In genomic region chr5:21261202-21261844, GRCm38 (mm10) we compare ENCODE assay signal across 14 mouse cellular contexts.
DNase-seq lines count a peak whose midpoint lies in the region; ATAC-seq and TF ChIP-seq lines count a peak whose summit lies in the region.
"Had no signal": no experiment of that assay in that cellular context is flagged by ENCODE, and none has a peak within 500 bp of the region (broad histone marks: within the 10 kb centered on the region; RNA-seq: fewer than 3 reads in every experiment).

No protein-coding gene starts in this region.

- TF ChIP-seq CTCF in intestine, postnatal 0 days (IDR thresholded peaks at IDR 0.05; ENCODE audit: low read depth), result no peak

- peaks cover 6% of the 10 kb centered on the region for H3K4me1 ChIP-seq in midbrain, embryonic 15.5 days
- no peaks in the 10 kb centered on the region for H3K4me1 ChIP-seq in intestine, postnatal 0 days (replicated peaks; ENCODE audit: control insufficient read depth, insufficient read depth, low read length)

- H3K27ac ChIP-seq in midbrain, embryonic 15.5 days, result peak overlapping the region; percentile 62
- no peak overlapping the region for H3K27ac ChIP-seq in intestine, postnatal 0 days (ENCODE audit: low read depth, low read length)
- H3K27ac ChIP-seq: intestine, embryonic 15.5 days; stomach, postnatal 0 days had no signal

- no peaks in the 10 kb centered on the region for H3K36me3 ChIP-seq in midbrain, embryonic 15.5 days (replicated peaks)
- H3K36me3 ChIP-seq in intestine, postnatal 0 days (ENCODE audit: control insufficient read depth, insufficient read depth), result no peaks in the 10 kb centered on the region
- H3K36me3 ChIP-seq: intestine, embryonic 15.5 days had no signal

- WGBS in midbrain, embryonic 15.5 days, result 32% methylated on average over 6 of the region's 6 CpGs
- WGBS in intestine, postnatal 0 days, result 46% methylated on average over 6 of the region's 6 CpGs

- DNase-seq in cerebellum, postnatal 10 days, result peak; percentile 28 to 34
- DNase-seq in cerebellum, adult 8-10 months, result no peak
- DNase-seq in layer of hippocampus, adult 18-20 months (ENCODE audit: low spot score in 2 of 2), result peak; percentile 13 to 54
- no peak for DNase-seq in layer of hippocampus, adult 9-10 months (ENCODE audit: low spot score)
- DNase-seq in forelimb bud, embryonic 11.5 days (ENCODE audit: low read depth, low spot score), result peak; percentile 44
- DNase-seq: cerebellum, adult 9-10 months; gastrocnemius, postnatal 36 days; lung, embryonic 14.5 days; right cerebral cortex, postnatal 4 days had no signal

- H3K27me3 ChIP-seq in midbrain, embryonic 15.5 days (replicated peaks), result no peaks in the 10 kb centered on the region
- H3K27me3 ChIP-seq in intestine, postnatal 0 days (replicated peaks; ENCODE audit: control insufficient read depth, insufficient read depth, low read length), result no peaks in the 10 kb centered on the region
- H3K27me3 ChIP-seq: intestine, embryonic 15.5 days had no signal

- ATAC-seq in midbrain, embryonic 15.5 days (replicated peaks), result peak; percentile 34; the same call in 1 of the 2 replicates
- ATAC-seq in intestine, postnatal 0 days, result no peak
- no peak for ATAC-seq in cerebellum, adult (ENCODE audit: insufficient number of reproducible peaks, low FRiP score, low TSS enrichment)
- ATAC-seq: intestine, embryonic 15.5 days had no signal

- H3K4me2 ChIP-seq in midbrain, embryonic 15.5 days, result no peak overlapping the region
- no peak overlapping the region for H3K4me2 ChIP-seq in intestine, postnatal 0 days (replicated peaks; ENCODE audit: low read depth)
- H3K4me2 ChIP-seq: intestine, embryonic 15.5 days; lung, embryonic 14.5 days had no signal

- no peak overlapping the region for H3K9ac ChIP-seq in midbrain, embryonic 15.5 days
- no peak overlapping the region for H3K9ac ChIP-seq in intestine, postnatal 0 days (ENCODE audit: low read depth, low read length)
- H3K9ac ChIP-seq: intestine, embryonic 15.5 days; lung, embryonic 14.5 days had no signal

- H3K9me3 ChIP-seq in midbrain, embryonic 15.5 days, result no peaks in the 10 kb centered on the region
- no peaks in the 10 kb centered on the region for H3K9me3 ChIP-seq in intestine, postnatal 0 days (ENCODE audit: control insufficient read depth)
- H3K9me3 ChIP-seq: intestine, embryonic 15.5 days had no signal

- no peak overlapping the region for H3K4me3 ChIP-seq in midbrain, embryonic 15.5 days
- H3K4me3 ChIP-seq in intestine, postnatal 0 days (ENCODE audit: low read depth, low read length), result no peak overlapping the region
- H3K4me3 ChIP-seq: intestine, embryonic 15.5 days had no signal

Comparison
In these comparisons a context has a peak if more than half of its experiments do, and no peak if none do; other contexts are left out.
1. DNase-seq: peak in cerebellum, postnatal 10 days (2 of 2), layer of hippocampus, adult 18-20 months (2 of 2) and forelimb bud, embryonic 11.5 days (single experiment); none in cerebellum, adult 8-10 months (single experiment) and layer of hippocampus, adult 9-10 months (single experiment).